Mouse (Mus musculus): Measurements from ENCODE around the gene Slc36a2. TPM values are rescaled to one million over a fixed set of nuclear protein-coding genes. Genes with fewer than 3 reads are reported as not detected.

Slc36a2 gene
- total and polyA plus RNA-seq, 3 experiments: 0.04 to 0.17 TPM; not detected in 1

DNA sequence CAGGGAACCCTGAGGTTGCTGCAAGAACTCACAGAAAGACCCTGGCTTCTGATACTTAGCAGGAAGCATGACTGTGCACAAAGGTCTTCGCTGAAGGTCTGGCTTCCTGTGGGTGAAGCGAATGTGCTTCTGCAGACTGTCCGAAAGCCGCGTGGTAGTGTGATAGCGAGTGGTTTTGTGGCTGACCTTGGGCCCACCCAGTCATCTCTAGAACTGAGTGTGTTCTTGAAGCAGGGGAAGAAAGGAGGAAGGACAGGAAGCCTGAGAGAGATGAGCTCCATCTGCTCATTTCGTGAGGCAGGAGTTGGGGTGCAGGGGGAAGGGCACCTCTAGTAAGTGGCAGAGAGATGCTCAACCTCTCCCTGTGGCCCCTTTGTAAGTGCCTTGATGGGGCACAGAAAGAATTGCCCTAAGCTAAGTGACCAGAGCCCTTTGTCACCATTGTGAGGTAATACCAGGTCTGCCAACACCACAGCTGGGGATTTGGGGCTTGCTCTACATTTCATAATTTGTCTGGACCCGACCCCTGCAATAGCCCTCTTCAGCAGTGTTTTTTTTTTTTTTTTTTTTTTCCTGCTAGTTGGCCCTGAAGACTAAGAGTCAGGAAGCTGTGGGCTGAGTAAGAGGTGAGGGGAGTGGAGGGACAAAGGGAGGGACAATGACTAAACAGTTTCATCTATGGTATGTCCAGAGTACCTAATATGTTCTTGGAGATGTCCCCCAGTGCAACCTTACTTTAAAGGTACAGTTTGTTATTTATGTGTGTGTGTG, 13.0 kb upstream of the Slc36a2 start:
- H3K27me3 ChIP-seq (replicated peaks): peaks cover 41% of the 10 kb centered on the region
- peak; percentile 25 for DNase-seq (ENCODE audit: extremely low read depth)
- no peak overlapping the region for H3K4me3 ChIP-seq (replicated peaks in 1 of 3; ENCODE audit: low read depth in 2 of 3, low read length in 2 of 3, poor library complexity in 1 of 3)
- H3K4me2 ChIP-seq (ENCODE audit: insufficient read depth, low read depth, poor library complexity, severe bottlenecking): no peak overlapping the region
- in situ Hi-C loops (cut with MboI; ENCODE audit: low pct_ligation_motif_present, low pct_unique_long_range_greater_than_20kb, low sequenced_read_pairs): no loop called here
- TF ChIP-seq POLR2AphosphoS2 (IDR thresholded peaks at IDR 0.05; ENCODE audit: low read depth, low read length) (no peak), ELF1 (IDR thresholded peaks at IDR 0.05; ENCODE audit: low read depth, low read length) (no peak), IRF4 (IDR thresholded peaks at IDR 0.05; ENCODE audit: low read depth, low read length) (0 out of 2 replicates have a peak, but pooled peaks have one; percentile 13), ZNF384 (IDR thresholded peaks at IDR 0.05; ENCODE audit: low read depth, low read length) (no peak), CTCF (conservative IDR thresholded peaks at IDR 0.05 in 1 of 2, IDR thresholded peaks at IDR 0.05 in 1 of 2; ENCODE audit: low read depth in 2 of 2, low read length in 2 of 2) (no peak), TCF12 (IDR thresholded peaks at IDR 0.05; ENCODE audit: low read depth, low read length) (no peak), USF2 (conservative IDR thresholded peaks at IDR 0.05; ENCODE audit: low read depth, low read length) (no peak), NRF1 (IDR thresholded peaks at IDR 0.05; ENCODE audit: low read depth, low read length) (no peak)
- H3K9me3 ChIP-seq (replicated peaks; ENCODE audit: low read length): no peaks in the 10 kb centered on the region
- H3K9ac ChIP-seq (ENCODE audit: insufficient read depth, low read depth): no peak overlapping the region
- H3K4me1 ChIP-seq (ENCODE audit: control insufficient read depth in 1 of 2, insufficient read depth in 2 of 2): peaks cover 0 to 6% of the 10 kb centered on the region in 2 experiments; a peak in 1 of 4 replicates
- H3K36me3 ChIP-seq (replicated peaks in 1 of 2; ENCODE audit: control insufficient read depth in 1 of 2, insufficient read depth in 1 of 2, low read length in 1 of 2): no peaks in the 10 kb centered on the region
- dilution Hi-C loops (cut with MboI; ENCODE audit: extremely low pct_ligation_motif_present, extremely low pct_unique_long_range_greater_than_20kb, low sequenced_read_pairs): no loop called here
- H3K79me2 ChIP-seq (replicated peaks; ENCODE audit: control insufficient read depth, extremely low read depth, insufficient read depth, poor library complexity, severe bottlenecking): no peaks in the 10 kb centered on the region
- no peak overlapping the region for H3K27ac ChIP-seq (ENCODE audit: insufficient read depth, low read depth)

- Histone ChIP-seq H3K9me3 (replicated peaks; ENCODE audit: low read length) (no peaks in the 10 kb centered on the region), H3K9ac (ENCODE audit: insufficient read depth, low read depth) (no peak overlapping the region), H3K4me1 (ENCODE audit: control insufficient read depth in 1 of 2, insufficient read depth in 2 of 2) (peaks cover 0 to 6% of the 10 kb centered on the region in 2 experiments; a peak in 1 of 4 replicates), H3K4me2 (ENCODE audit: insufficient read depth, low read depth, poor library complexity, severe bottlenecking) (no peak overlapping the region), H3K27ac (ENCODE audit: insufficient read depth, low read depth) (no peak overlapping the region), H3K4me3 (replicated peaks in 1 of 3; ENCODE audit: low read depth in 2 of 3, low read length in 2 of 3, poor library complexity in 1 of 3) (no peak overlapping the region), H3K27me3 (replicated peaks) (peaks cover 41% of the 10 kb centered on the region), H3K36me3 (replicated peaks in 1 of 2; ENCODE audit: control insufficient read depth in 1 of 2, insufficient read depth in 1 of 2, low read length in 1 of 2) (no peaks in the 10 kb centered on the region), H3K79me2 (replicated peaks; ENCODE audit: control insufficient read depth, extremely low read depth, insufficient read depth, poor library complexity, severe bottlenecking) (no peaks in the 10 kb centered on the region)
- no peak for DNase-seq (ENCODE audit: extremely low read depth)
- dilution Hi-C loops (cut with MboI; ENCODE audit: extremely low pct_ligation_motif_present, extremely low pct_unique_long_range_greater_than_20kb, low sequenced_read_pairs) (no loop called here), in situ Hi-C loops (cut with MboI; ENCODE audit: low pct_ligation_motif_present, low pct_unique_long_range_greater_than_20kb, low sequenced_read_pairs) (no loop called here)
- TF ChIP-seq TBP (conservative IDR thresholded peaks at IDR 0.05; ENCODE audit: low read depth, low read length): no peak
- TF ChIP-seq ZC3H11A (IDR thresholded peaks at IDR 0.05; ENCODE audit: low read depth, low read length): no peak
Observed at GRCm38 (mm10) chr11:55197086-55197485, 12.2 kb upstream of the Slc36a2 start.

DNA sequence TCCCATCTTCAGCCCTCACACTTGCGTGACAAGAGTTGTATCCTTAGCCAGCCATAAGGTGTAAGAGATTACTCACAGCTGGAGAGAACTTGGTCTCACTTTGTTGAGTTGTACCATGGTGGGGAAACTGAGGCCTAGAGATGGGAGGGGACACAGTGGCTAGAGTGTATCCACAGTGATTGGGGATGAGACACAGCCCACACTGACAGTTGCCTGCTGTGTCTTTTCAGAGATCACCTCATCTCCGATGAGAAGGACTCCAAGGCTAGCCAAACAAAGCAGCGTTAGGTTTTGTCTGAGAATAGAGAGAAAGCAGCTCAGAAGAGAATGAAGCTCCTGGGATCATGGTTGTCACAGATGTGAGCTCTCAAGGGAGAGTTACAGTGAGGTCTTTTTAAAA, 5.3 kb upstream of the Slc36a2 start:
- H3K4me2 ChIP-seq (ENCODE audit: insufficient read depth, low read depth, poor library complexity, severe bottlenecking): no peak overlapping the region
- H3K36me3 ChIP-seq (replicated peaks in 1 of 2; ENCODE audit: control insufficient read depth in 1 of 2, insufficient read depth in 1 of 2, low read length in 1 of 2): no peaks in the 10 kb centered on the region
- H3K9ac ChIP-seq (ENCODE audit: insufficient read depth, low read depth): no peak overlapping the region
- no peak overlapping the region for H3K4me3 ChIP-seq (replicated peaks in 1 of 3; ENCODE audit: low read depth in 2 of 3, low read length in 2 of 3, poor library complexity in 1 of 3)
- H3K4me1 ChIP-seq (ENCODE audit: control insufficient read depth in 1 of 2, insufficient read depth in 2 of 2): no peaks in the 10 kb centered on the region
- in situ Hi-C loops (cut with MboI; ENCODE audit: low pct_ligation_motif_present, low pct_unique_long_range_greater_than_20kb, low sequenced_read_pairs): no loop called here
- H3K27ac ChIP-seq (ENCODE audit: insufficient read depth, low read depth): no peak overlapping the region
- no peaks in the 10 kb centered on the region for H3K9me3 ChIP-seq (replicated peaks; ENCODE audit: low read length)
- no peaks in the 10 kb centered on the region for H3K79me2 ChIP-seq (replicated peaks; ENCODE audit: control insufficient read depth, extremely low read depth, insufficient read depth, poor library complexity, severe bottlenecking)
- H3K27me3 ChIP-seq (replicated peaks): peaks cover 52% of the 10 kb centered on the region
- DNase-seq (ENCODE audit: extremely low read depth): no peak
- dilution Hi-C loops (cut with MboI; ENCODE audit: extremely low pct_ligation_motif_present, extremely low pct_unique_long_range_greater_than_20kb, low sequenced_read_pairs): no loop called here
- TF ChIP-seq E2F4 (IDR thresholded peaks at IDR 0.05; ENCODE audit: insufficient replicate concordance, low read depth, low read length) (no peak), IRF4 (IDR thresholded peaks at IDR 0.05; ENCODE audit: low read depth, low read length) (no peak), EP300 (IDR thresholded peaks at IDR 0.05; ENCODE audit: low read length) (no peak), ETS1 (conservative IDR thresholded peaks at IDR 0.05; ENCODE audit: low read depth, low read length) (no peak), ZC3H11A (IDR thresholded peaks at IDR 0.05; ENCODE audit: low read depth, low read length) (no peak)
